Mouse (Mus musculus) stomach, postnatal 0 days (tissue): ENCODE results near the gene Actg1.

Experiments used
- CTCF ChIP-seq: IDR thresholded peaks from 2 replicates; pipeline ENCODE4 v1.5.1; 2016; ENCODE audit warnings: antibody characterized with exemption, low read depth, mild to moderate bottlenecking, moderate library complexity
- EP300 ChIP-seq: optimal IDR thresholded peaks from 2 replicates; pipeline ENCODE3; 2016; ENCODE audit warnings: antibody characterized with exemption

DNA sequence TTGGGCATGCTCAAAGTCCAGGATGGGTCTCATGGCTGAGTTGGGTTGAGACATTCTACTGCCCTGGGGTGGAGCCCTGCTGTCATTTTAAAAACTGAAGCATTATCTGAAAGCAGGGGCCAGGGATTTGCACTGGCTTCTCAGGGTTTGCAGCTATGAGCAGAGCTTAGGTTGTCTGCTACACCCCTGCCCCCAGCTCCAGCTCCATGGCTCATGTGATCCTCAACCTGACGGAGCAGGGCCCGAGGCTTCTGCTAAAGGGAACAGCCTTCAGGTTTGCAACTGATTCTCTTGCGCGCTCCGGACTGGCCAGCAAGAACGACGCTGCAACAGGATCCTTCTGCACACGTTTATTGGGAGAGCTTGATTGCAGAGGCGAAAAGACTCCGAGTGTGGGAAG is 28.2 kb downstream of the Actg1 start:
- TF ChIP-seq CTCF = no peak
- no peak for TF ChIP-seq EP300
